15 mouse cellular contexts compared by ENCODE assay signal in genomic region chr10:5573328-5573727, GRCm38 (mm10). TPM values are rescaled to one million over a fixed set of nuclear protein-coding genes. Genes with fewer than 3 reads are reported as not detected.
A peak's percentile ranks its signal among the peaks of the same experiment; 100 is the strongest.
DNase-seq lines count a peak whose midpoint lies in the region; ATAC-seq and TF ChIP-seq lines count a peak whose summit lies in the region.
"Had no signal": no experiment of that assay in that cellular context is flagged by ENCODE, and none has a peak within 500 bp of the region (broad histone marks: within the 10 kb centered on the region; RNA-seq: fewer than 3 reads in every experiment).

No protein-coding gene starts in this region.

- no peaks in the 10 kb centered on the region for H3K9me3 ChIP-seq in intestine, postnatal 0 days (ENCODE audit: control insufficient read depth)
- H3K9me3 ChIP-seq in intestine, embryonic 16.5 days (ENCODE audit: control insufficient read depth, low read length) = no peaks in the 10 kb centered on the region
- H3K9me3 ChIP-seq: forebrain, embryonic 10.5 days; heart, embryonic 10.5 days had no signal

- in situ Hi-C loops in Patski (cut with MboI; ENCODE audit: low pct_unique_long_range_greater_than_20kb) = no loop called here

- CTCF ChIA-PET in Patski (lab: Charles Lee) = no interaction called here

- no peak overlapping the region for H3K4me3 ChIP-seq in intestine, postnatal 0 days (ENCODE audit: low read depth, low read length)
- no peak overlapping the region for H3K4me3 ChIP-seq in intestine, embryonic 16.5 days (ENCODE audit: low read length)
- no peak overlapping the region for H3K4me3 ChIP-seq in spleen, adult 2 months (ENCODE audit: extremely low read depth, insufficient read depth, insufficient read length)
- H3K4me3 ChIP-seq: forebrain, embryonic 10.5 days; heart, embryonic 10.5 days had no signal

- H3K9ac ChIP-seq in intestine, postnatal 0 days (ENCODE audit: low read depth, low read length) = no peak overlapping the region
- no peak overlapping the region for H3K9ac ChIP-seq in intestine, embryonic 16.5 days (ENCODE audit: low read depth, low read length)

- POLR2A ChIA-PET in Patski (lab: Charles Lee) = no interaction called here

- no peaks in the 10 kb centered on the region for H3K4me1 ChIP-seq in intestine, postnatal 0 days (replicated peaks; ENCODE audit: control insufficient read depth, insufficient read depth, low read length)
- H3K4me1 ChIP-seq in intestine, embryonic 16.5 days (ENCODE audit: control insufficient read depth, insufficient read depth, low read length) = no peaks in the 10 kb centered on the region
- no peaks in the 10 kb centered on the region for H3K4me1 ChIP-seq in spleen, adult 2 months (ENCODE audit: control insufficient read depth, insufficient read depth, insufficient read length)
- H3K4me1 ChIP-seq: forebrain, embryonic 10.5 days; heart, embryonic 10.5 days had no signal

- no peaks in the 10 kb centered on the region for H3K27me3 ChIP-seq in intestine, postnatal 0 days (replicated peaks; ENCODE audit: control insufficient read depth, insufficient read depth, low read length)
- H3K27me3 ChIP-seq in intestine, embryonic 16.5 days (replicated peaks; ENCODE audit: control insufficient read depth, insufficient read depth, low read length) = no peaks in the 10 kb centered on the region
- no peaks in the 10 kb centered on the region for H3K27me3 ChIP-seq in spleen, adult 2 months (ENCODE audit: control insufficient read depth, insufficient read depth, low read length)
- peaks cover 2% of the 10 kb centered on the region for H3K27me3 ChIP-seq in Patski
- no peaks in the 10 kb centered on the region for H3K27me3 ChIP-seq in splenic B cell, adult 2 months (ENCODE audit: control insufficient read depth, insufficient read depth, low read length, poor library complexity, severe bottlenecking)

- no peak for TF ChIP-seq POLR2A in spleen, adult 2 months (IDR thresholded peaks at IDR 0.05; ENCODE audit: low read depth, low read length)

- peak; percentile 19; the same call in 1 of the 2 replicates for TF ChIP-seq CTCF in intestine, postnatal 0 days (IDR thresholded peaks at IDR 0.05; ENCODE audit: low read depth)
- peak; percentile 17; the same call in 1 of the 2 replicates for TF ChIP-seq CTCF in spleen, adult 2 months (IDR thresholded peaks at IDR 0.05; ENCODE audit: extremely low read depth, insufficient read depth, insufficient read length, insufficient replicate concordance)
- peak; percentile 44 for TF ChIP-seq CTCF in Patski (IDR thresholded peaks at IDR 0.05)

- H3K36me3 ChIP-seq in intestine, postnatal 0 days (ENCODE audit: control insufficient read depth, insufficient read depth) = no peaks in the 10 kb centered on the region
- no peaks in the 10 kb centered on the region for H3K36me3 ChIP-seq in intestine, embryonic 16.5 days (ENCODE audit: control insufficient read depth, insufficient read depth, low read length)
- H3K36me3 ChIP-seq in spleen, adult 2 months (ENCODE audit: control insufficient read depth, insufficient read depth, low read length) = no peaks in the 10 kb centered on the region
- H3K36me3 ChIP-seq in splenic B cell, adult 2 months (ENCODE audit: control insufficient read depth, insufficient read depth, low read length, poor library complexity, severe bottlenecking) = no peaks in the 10 kb centered on the region
- H3K36me3 ChIP-seq: forebrain, embryonic 10.5 days; heart, embryonic 10.5 days had no signal

- 57% methylated on average over 2 of the region's 2 CpGs for WGBS in intestine, postnatal 0 days
- 59% methylated on average over 2 of the region's 2 CpGs for WGBS in intestine, embryonic 16.5 days
- WGBS in spleen, adult 2 months = 80% methylated on average over 2 of the region's 2 CpGs

- H3K27ac ChIP-seq in intestine, postnatal 0 days (ENCODE audit: low read depth, low read length) = no peak overlapping the region
- no peak overlapping the region for H3K27ac ChIP-seq in intestine, embryonic 16.5 days (ENCODE audit: low read length)
- no peak overlapping the region for H3K27ac ChIP-seq in spleen, adult 2 months (ENCODE audit: insufficient read depth, low read length)
- H3K27ac ChIP-seq: forebrain, embryonic 10.5 days; heart, embryonic 10.5 days had no signal

- ATAC-seq in intestine, postnatal 0 days = no peak
- ATAC-seq in intestine, embryonic 16.5 days = no peak
- no peak for ATAC-seq in Patski
- ATAC-seq in cerebellum, adult (ENCODE audit: insufficient number of reproducible peaks, low FRiP score, low TSS enrichment) = no peak
- ATAC-seq: midbrain, embryonic 16.5 days had no signal

- H3K4me2 ChIP-seq in intestine, postnatal 0 days (replicated peaks; ENCODE audit: low read depth) = no peak overlapping the region
- no peak overlapping the region for H3K4me2 ChIP-seq in intestine, embryonic 16.5 days (ENCODE audit: low read depth, low read length)

- no peak for DNase-seq in spleen, adult 2 months (ENCODE audit: low read depth in 1 of 2, low spot score in 2 of 2)
- no peak for DNase-seq in spleen, adult 18-20 months
- DNase-seq in Patski (ENCODE audit: low read depth, low spot score) = no peak
- DNase-seq in splenic B cell, adult 2 months (ENCODE audit: low read depth, low spot score) = peak; percentile 22
- DNase-seq in cerebellum, postnatal 4 days (ENCODE audit: low spot score in 2 of 2) = no peak
- DNase-seq: adrenal gland, postnatal 25 days; cerebellum, adult 11-12 months; heart, postnatal 36 days; kidney, postnatal 25 days had no signal

RNA-seq across cellular contexts. Expression of gene Myct1, which starts 20.2 kb away (rescaled TPM):
- 3.7 and 4.1 TPM in 2 replicates for polyA plus RNA-seq in intestine, postnatal 0 days (2015; fragmentation: Nextera tagmentation; extraction: Ambion mirVana)
- polyA plus RNA-seq in intestine, embryonic 16.5 days (2015; fragmentation: Nextera tagmentation; extraction: Ambion mirVana) = 4.2 and 4.6 TPM in 2 replicates
- 1.4 and 1.8 TPM in 2 replicates for polyA plus RNA-seq in spleen, adult 2 months (2012; rRNA removed)
- polyA plus RNA-seq in Patski (2021) = not detected

RNA-seq across cellular contexts. Expression of gene Syne1, which starts 22.0 kb away (rescaled TPM):
- 4.3 and 5.7 TPM in 2 replicates for polyA plus RNA-seq in intestine, postnatal 0 days (2015; fragmentation: Nextera tagmentation; extraction: Ambion mirVana)
- polyA plus RNA-seq in intestine, embryonic 16.5 days (2015; fragmentation: Nextera tagmentation; extraction: Ambion mirVana) = 4.7 TPM in 2 replicates
- 12.3 and 13.6 TPM in 2 replicates for polyA plus RNA-seq in spleen, adult 2 months (2012; rRNA removed)
- 5.6 TPM for polyA plus RNA-seq in Patski (2021)
